Mouse (Mus musculus): ENCODE data around the gene Lrp8. TPM values are rescaled to one million over a fixed set of nuclear protein-coding genes. Genes with fewer than 3 reads are reported as not detected.

Lrp8 gene
- polyA plus RNA-seq, 1 experiment from 2014 or later = 1.2 TPM

GRCm38 (mm10) chr4:107822936-107823411, 20.9 kb downstream of the Lrp8 start:
- Histone ChIP-seq H3K4me1 (ENCODE audit: insufficient read depth, low read length) (peaks cover 21% of the 10 kb centered on the region), H3K9ac (replicated peaks; ENCODE audit: low read length) (no peak overlapping the region), H3K27me3 (ENCODE audit: insufficient read depth, low read length) (0 out of 2 replicates have a peak, but pooled peaks cover 4% of the 10 kb centered on the region), H3K27ac (ENCODE audit: low read length) (no peak overlapping the region), H3K4me2 (replicated peaks; ENCODE audit: low read depth, low read length) (peak overlapping the region; percentile 23; the same call in 1 of the 2 replicates), H3K9me3 (ENCODE audit: low read length) (no peaks in the 10 kb centered on the region), H3K4me3 (ENCODE audit: low read length) (no peak overlapping the region), H3K36me3 (ENCODE audit: insufficient read depth, low read length) (no peaks in the 10 kb centered on the region)
- no peak for ATAC-seq (ENCODE audit: low FRiP score, low TSS enrichment)
- 49% methylated on average over 9 of the region's 9 CpGs for WGBS

- Histone ChIP-seq H3K9ac (replicated peaks; ENCODE audit: low read length) (no peak overlapping the region), H3K27ac (ENCODE audit: low read length) (no peak overlapping the region), H3K36me3 (ENCODE audit: insufficient read depth, low read length) (no peaks in the 10 kb centered on the region), H3K9me3 (ENCODE audit: low read length) (no peaks in the 10 kb centered on the region), H3K27me3 (ENCODE audit: insufficient read depth, low read length) (0 out of 2 replicates have a peak, but pooled peaks cover 4% of the 10 kb centered on the region), H3K4me3 (ENCODE audit: low read length) (no peak overlapping the region), H3K4me2 (replicated peaks; ENCODE audit: low read depth, low read length) (no peak overlapping the region), H3K4me1 (ENCODE audit: insufficient read depth, low read length) (peaks cover 22% of the 10 kb centered on the region)
- no peak for ATAC-seq (ENCODE audit: low FRiP score, low TSS enrichment)
- 36% methylated on average over 11 of the region's 11 CpGs for WGBS
Measured at GRCm38 (mm10) chr4:107823511-107823910, 21.4 kb downstream of the Lrp8 start.

- H3K4me2 ChIP-seq (replicated peaks; ENCODE audit: low read depth, low read length) = no peak overlapping the region
- no peaks in the 10 kb centered on the region for H3K9me3 ChIP-seq (ENCODE audit: low read length)
- no peak overlapping the region for H3K4me3 ChIP-seq (ENCODE audit: low read length)
- H3K4me1 ChIP-seq (ENCODE audit: insufficient read depth, low read length) = peaks cover 15% of the 10 kb centered on the region
- ATAC-seq (ENCODE audit: low FRiP score, low TSS enrichment) = peak; percentile 68
- H3K27ac ChIP-seq (ENCODE audit: low read length) = no peak overlapping the region
- no peak overlapping the region for H3K9ac ChIP-seq (replicated peaks; ENCODE audit: low read length)
- H3K27me3 ChIP-seq (ENCODE audit: insufficient read depth, low read length) = 0 out of 2 replicates have a peak, but pooled peaks cover 4% of the 10 kb centered on the region
- WGBS = 14% methylated on average over 10 of the region's 10 CpGs
- no peaks in the 10 kb centered on the region for H3K36me3 ChIP-seq (ENCODE audit: insufficient read depth, low read length)
Measured at GRCm38 (mm10) chr4:107828727-107829218, 26.7 kb downstream of the Lrp8 start.

GRCm38 (mm10) chr4:107829675-107830074, 27.6 kb downstream of the Lrp8 start:
- Histone ChIP-seq H3K4me2 (replicated peaks; ENCODE audit: low read depth, low read length) (no peak overlapping the region), H3K27me3 (ENCODE audit: insufficient read depth, low read length) (0 out of 2 replicates have a peak, but pooled peaks cover 4% of the 10 kb centered on the region), H3K4me3 (ENCODE audit: low read length) (no peak overlapping the region), H3K9me3 (ENCODE audit: low read length) (no peaks in the 10 kb centered on the region), H3K9ac (replicated peaks; ENCODE audit: low read length) (no peak overlapping the region), H3K4me1 (ENCODE audit: insufficient read depth, low read length) (peaks cover 16% of the 10 kb centered on the region), H3K36me3 (ENCODE audit: insufficient read depth, low read length) (no peaks in the 10 kb centered on the region), H3K27ac (ENCODE audit: low read length) (no peak overlapping the region)
- no peak for ATAC-seq (ENCODE audit: low FRiP score, low TSS enrichment)
- 62% methylated on average over 2 of the region's 2 CpGs for WGBS

GRCm38 (mm10) chr4:107830189-107830588, 28.1 kb downstream of the Lrp8 start:
- ATAC-seq (ENCODE audit: low FRiP score, low TSS enrichment) = no peak
- WGBS = 58% methylated on average over 10 of the region's 10 CpGs
- Histone ChIP-seq H3K27ac (ENCODE audit: low read length) (no peak overlapping the region), H3K36me3 (ENCODE audit: insufficient read depth, low read length) (no peaks in the 10 kb centered on the region), H3K4me3 (ENCODE audit: low read length) (no peak overlapping the region), H3K4me1 (ENCODE audit: insufficient read depth, low read length) (peaks cover 21% of the 10 kb centered on the region), H3K9ac (replicated peaks; ENCODE audit: low read length) (no peak overlapping the region), H3K4me2 (replicated peaks; ENCODE audit: low read depth, low read length) (no peak overlapping the region), H3K27me3 (ENCODE audit: insufficient read depth, low read length) (0 out of 2 replicates have a peak, but pooled peaks cover under 1% of the 10 kb centered on the region), H3K9me3 (ENCODE audit: low read length) (no peaks in the 10 kb centered on the region)

DNA sequence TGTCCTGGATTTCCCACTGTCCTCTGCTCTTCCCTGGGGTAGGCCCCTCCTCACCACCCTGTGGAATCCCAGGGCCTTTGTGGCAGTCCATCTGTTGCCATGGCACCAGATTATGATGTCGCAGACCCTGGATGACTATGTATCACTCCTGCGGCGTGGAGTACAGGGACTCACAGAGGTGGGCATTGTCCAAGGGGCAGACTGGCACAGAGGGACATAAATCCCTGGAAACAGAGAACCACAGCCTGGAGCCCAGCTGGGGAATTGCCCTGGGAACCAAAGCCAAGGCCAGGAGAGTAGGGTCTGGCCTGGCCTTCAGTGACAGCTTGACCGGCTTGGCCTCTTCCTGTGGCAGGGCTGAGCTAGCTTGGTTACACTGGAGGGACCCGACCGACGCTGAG, 28.8 kb downstream of the Lrp8 start:
- H3K4me2 ChIP-seq (replicated peaks; ENCODE audit: low read depth, low read length) = no peak overlapping the region
- no peak overlapping the region for H3K27ac ChIP-seq (ENCODE audit: low read length)
- no peaks in the 10 kb centered on the region for H3K9me3 ChIP-seq (ENCODE audit: low read length)
- H3K4me1 ChIP-seq (ENCODE audit: insufficient read depth, low read length) = peaks cover 23% of the 10 kb centered on the region
- 67% methylated on average over 7 of the region's 7 CpGs for WGBS
- H3K27me3 ChIP-seq (ENCODE audit: insufficient read depth, low read length) = no peaks in the 10 kb centered on the region
- ATAC-seq (ENCODE audit: low FRiP score, low TSS enrichment) = no peak
- H3K4me3 ChIP-seq (ENCODE audit: low read length) = no peak overlapping the region
- H3K36me3 ChIP-seq (ENCODE audit: insufficient read depth, low read length) = no peaks in the 10 kb centered on the region
- no peak overlapping the region for H3K9ac ChIP-seq (replicated peaks; ENCODE audit: low read length)

DNA sequence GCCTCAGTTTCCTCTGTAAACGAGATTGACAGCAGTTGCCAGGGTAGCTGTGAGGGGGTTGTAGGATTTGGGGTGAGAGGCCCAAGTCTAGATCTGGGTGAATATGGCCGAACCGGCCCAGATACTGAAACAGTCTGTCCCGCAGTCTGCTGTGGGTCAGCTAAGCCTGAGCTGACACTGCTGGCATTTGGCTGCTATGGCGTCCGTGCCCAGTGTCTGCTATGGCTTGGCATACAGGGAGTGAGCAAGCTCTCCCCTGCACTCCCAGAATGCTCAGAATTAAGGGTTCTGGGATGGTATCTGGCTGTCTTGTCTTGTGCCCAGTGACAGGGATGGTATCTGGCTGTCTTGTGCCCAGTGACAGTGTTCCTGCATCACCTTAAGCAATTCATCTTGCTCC, 29.6 kb downstream of the Lrp8 start:
- 91% methylated on average over 6 of the region's 6 CpGs for WGBS
- H3K4me1 ChIP-seq (ENCODE audit: insufficient read depth, low read length) = peaks cover 27% of the 10 kb centered on the region
- H3K9ac ChIP-seq (replicated peaks; ENCODE audit: low read length) = no peak overlapping the region
- no peak overlapping the region for H3K4me3 ChIP-seq (ENCODE audit: low read length)
- no peaks in the 10 kb centered on the region for H3K36me3 ChIP-seq (ENCODE audit: insufficient read depth, low read length)
- H3K9me3 ChIP-seq (ENCODE audit: low read length) = no peaks in the 10 kb centered on the region
- H3K27me3 ChIP-seq (ENCODE audit: insufficient read depth, low read length) = no peaks in the 10 kb centered on the region
- no peak overlapping the region for H3K27ac ChIP-seq (ENCODE audit: low read length)
- ATAC-seq (ENCODE audit: low FRiP score, low TSS enrichment) = no peak
- no peak overlapping the region for H3K4me2 ChIP-seq (replicated peaks; ENCODE audit: low read depth, low read length)

DNA sequence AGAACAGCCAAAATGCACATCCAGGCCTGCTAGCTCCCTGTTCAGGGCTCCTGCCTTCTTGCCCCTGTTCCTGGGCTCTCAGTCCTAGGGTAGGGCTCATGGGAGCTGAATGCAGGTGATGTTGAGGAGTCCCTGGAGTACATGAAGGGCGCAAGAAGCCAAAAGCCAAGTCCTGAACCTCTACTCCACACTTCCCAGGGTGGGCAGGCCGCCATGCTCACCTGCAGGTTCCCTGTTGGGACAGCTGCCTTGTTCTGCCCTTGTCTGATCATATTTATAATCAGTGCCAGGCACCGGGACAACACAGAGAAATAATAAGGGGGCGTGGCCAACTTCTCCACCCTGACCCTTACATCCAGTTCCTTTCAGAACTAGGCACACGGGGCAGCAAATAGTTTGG, 31.5 kb downstream of the Lrp8 start:
- no peaks in the 10 kb centered on the region for H3K9me3 ChIP-seq (ENCODE audit: low read length)
- no peak overlapping the region for H3K4me3 ChIP-seq (ENCODE audit: low read length)
- no peak overlapping the region for H3K4me2 ChIP-seq (replicated peaks; ENCODE audit: low read depth, low read length)
- H3K36me3 ChIP-seq (ENCODE audit: insufficient read depth, low read length) = no peaks in the 10 kb centered on the region
- ATAC-seq (ENCODE audit: low FRiP score, low TSS enrichment) = no peak
- peaks cover 29% of the 10 kb centered on the region for H3K4me1 ChIP-seq (ENCODE audit: insufficient read depth, low read length)
- 78% methylated on average over 5 of the region's 5 CpGs for WGBS
- no peaks in the 10 kb centered on the region for H3K27me3 ChIP-seq (ENCODE audit: insufficient read depth, low read length)
- H3K27ac ChIP-seq (ENCODE audit: low read length) = no peak overlapping the region
- no peak overlapping the region for H3K9ac ChIP-seq (replicated peaks; ENCODE audit: low read length)

DNA sequence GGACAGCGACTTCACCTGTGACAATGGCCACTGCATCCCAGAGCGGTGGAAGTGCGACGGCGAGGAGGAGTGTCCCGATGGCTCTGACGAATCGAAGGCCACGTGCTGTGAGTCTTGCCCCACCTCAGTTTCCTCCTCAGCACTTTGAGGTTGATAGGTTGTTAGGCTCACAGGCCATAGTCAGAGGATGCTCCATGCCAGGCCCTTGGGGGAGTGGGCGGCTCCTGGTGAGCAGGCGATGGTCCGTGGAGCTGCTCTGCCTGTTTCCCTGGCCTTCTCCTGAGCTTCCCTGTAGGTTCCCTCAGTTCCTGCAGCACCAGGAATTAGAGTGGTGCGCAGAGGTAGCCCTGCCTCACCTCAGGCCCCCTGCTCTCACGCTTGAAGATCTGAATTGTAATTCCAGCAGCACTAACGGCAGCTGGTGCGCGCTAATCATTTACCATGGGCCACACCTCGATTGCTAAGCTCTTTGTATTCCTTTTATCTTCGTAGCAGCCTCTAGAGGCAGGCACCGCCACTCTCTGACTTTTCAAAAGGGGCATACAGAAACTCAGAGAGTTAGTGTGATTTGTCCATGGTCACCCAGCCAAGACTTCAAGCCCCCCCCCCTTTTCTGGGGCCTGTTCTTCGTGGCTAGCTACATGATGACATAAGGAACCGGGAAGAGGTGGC, 32.7 kb downstream of the Lrp8 start:
- peaks cover 20% of the 10 kb centered on the region for H3K4me1 ChIP-seq (ENCODE audit: insufficient read depth, low read length)
- H3K4me2 ChIP-seq (replicated peaks; ENCODE audit: low read depth, low read length) = no peak overlapping the region
- 48% methylated on average over 22 of the region's 22 CpGs for WGBS
- no peak overlapping the region for H3K9ac ChIP-seq (replicated peaks; ENCODE audit: low read length)
- H3K36me3 ChIP-seq (ENCODE audit: insufficient read depth, low read length) = no peaks in the 10 kb centered on the region
- H3K27me3 ChIP-seq (ENCODE audit: insufficient read depth, low read length) = no peaks in the 10 kb centered on the region
- no peak overlapping the region for H3K4me3 ChIP-seq (ENCODE audit: low read length)
- H3K9me3 ChIP-seq (ENCODE audit: low read length) = no peaks in the 10 kb centered on the region
- no peak overlapping the region for H3K27ac ChIP-seq (ENCODE audit: low read length)
- ATAC-seq (ENCODE audit: low FRiP score, low TSS enrichment) = peak; percentile 49; the same call in 1 of the 2 replicates

DNA sequence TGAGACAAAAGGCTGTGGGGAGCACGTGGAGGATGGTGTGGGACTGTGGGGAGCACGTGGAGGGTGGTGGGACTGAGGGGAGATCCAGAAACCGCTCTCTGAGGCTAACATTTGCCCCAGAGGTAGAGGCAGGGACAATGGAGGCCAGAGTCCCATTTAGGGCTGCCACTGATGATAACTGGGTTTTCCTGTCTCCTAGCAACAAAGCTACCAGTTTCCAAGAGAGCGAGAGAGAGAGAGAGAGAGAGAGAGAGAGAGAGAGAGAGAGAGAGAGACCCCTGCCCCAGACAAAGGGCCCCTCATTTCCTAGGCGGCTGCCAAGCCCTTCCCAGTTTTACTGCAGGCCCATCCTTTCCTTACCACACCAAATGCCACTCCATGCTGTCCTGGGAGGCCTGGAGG, 33.4 kb downstream of the Lrp8 start:
- no peak overlapping the region for H3K4me3 ChIP-seq (ENCODE audit: low read length)
- WGBS = 49% methylated on average over 5 of the region's 5 CpGs
- no peak overlapping the region for H3K4me2 ChIP-seq (replicated peaks; ENCODE audit: low read depth, low read length)
- H3K4me1 ChIP-seq (ENCODE audit: insufficient read depth, low read length) = peaks cover 15% of the 10 kb centered on the region
- H3K27me3 ChIP-seq (ENCODE audit: insufficient read depth, low read length) = no peaks in the 10 kb centered on the region
- ATAC-seq (ENCODE audit: low FRiP score, low TSS enrichment) = no peak
- no peak overlapping the region for H3K27ac ChIP-seq (ENCODE audit: low read length)
- H3K9ac ChIP-seq (replicated peaks; ENCODE audit: low read length) = no peak overlapping the region
- no peaks in the 10 kb centered on the region for H3K36me3 ChIP-seq (ENCODE audit: insufficient read depth, low read length)
- H3K9me3 ChIP-seq (ENCODE audit: low read length) = no peaks in the 10 kb centered on the region
